Mouse (Mus musculus): ENCODE data around the gene Ccnd2.

DNA sequence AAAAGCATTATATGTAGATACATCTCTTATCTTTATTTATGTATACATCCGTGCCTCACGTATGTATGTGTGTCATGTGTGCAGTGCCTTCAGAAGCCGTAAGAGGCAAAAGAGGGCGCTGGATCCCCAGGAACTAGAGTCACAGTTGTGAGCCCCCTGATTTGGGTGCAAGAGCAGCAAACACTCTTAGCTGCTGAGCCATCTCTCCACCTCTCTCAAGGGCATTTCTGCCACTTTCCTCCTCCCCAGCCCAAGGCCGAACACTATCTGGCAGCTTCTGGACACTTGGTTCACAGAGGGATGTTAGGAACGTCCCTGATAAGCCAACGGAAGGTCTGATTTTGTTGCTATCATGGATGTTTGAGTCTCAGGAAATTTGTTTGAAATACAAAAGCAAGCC is 28.5 kb downstream of the Ccnd2 start:
- TF ChIP-seq CTCF (IDR thresholded peaks at IDR 0.05) = no peak
- TF ChIP-seq EP300 (IDR thresholded peaks at IDR 0.05) = no peak
